Mouse (Mus musculus): Measurements from ENCODE around the gene Uhrf1bp1l.

GRCm38 (mm10) chr10:89823906-89824305 is 79.1 kb downstream of the Uhrf1bp1l start:
- TF ChIP-seq CTCF (IDR thresholded peaks at IDR 0.05; ENCODE audit: borderline replicate concordance, insufficient read depth, low read depth, low read length) (no peak; the same call in 1 of the 2 replicates), POLR2A (IDR thresholded peaks at IDR 0.05; ENCODE audit: borderline replicate concordance, insufficient read depth, low read length) (no peak)

Measured in cerebellum, adult 2 months (tissue).